Mouse (Mus musculus) kidney, postnatal 14 days (tissue): Measurements from ENCODE around the gene Tgfa.
A peak's percentile ranks its signal among the peaks of the same experiment; 100 is the strongest.

ENCODE experiments used
- DNase-seq: peaks from one replicate; pipeline ENCODE4 v3.0.0; 2022; ENCODE audit warnings: mixed read lengths

Gene Tgfa

DNA sequence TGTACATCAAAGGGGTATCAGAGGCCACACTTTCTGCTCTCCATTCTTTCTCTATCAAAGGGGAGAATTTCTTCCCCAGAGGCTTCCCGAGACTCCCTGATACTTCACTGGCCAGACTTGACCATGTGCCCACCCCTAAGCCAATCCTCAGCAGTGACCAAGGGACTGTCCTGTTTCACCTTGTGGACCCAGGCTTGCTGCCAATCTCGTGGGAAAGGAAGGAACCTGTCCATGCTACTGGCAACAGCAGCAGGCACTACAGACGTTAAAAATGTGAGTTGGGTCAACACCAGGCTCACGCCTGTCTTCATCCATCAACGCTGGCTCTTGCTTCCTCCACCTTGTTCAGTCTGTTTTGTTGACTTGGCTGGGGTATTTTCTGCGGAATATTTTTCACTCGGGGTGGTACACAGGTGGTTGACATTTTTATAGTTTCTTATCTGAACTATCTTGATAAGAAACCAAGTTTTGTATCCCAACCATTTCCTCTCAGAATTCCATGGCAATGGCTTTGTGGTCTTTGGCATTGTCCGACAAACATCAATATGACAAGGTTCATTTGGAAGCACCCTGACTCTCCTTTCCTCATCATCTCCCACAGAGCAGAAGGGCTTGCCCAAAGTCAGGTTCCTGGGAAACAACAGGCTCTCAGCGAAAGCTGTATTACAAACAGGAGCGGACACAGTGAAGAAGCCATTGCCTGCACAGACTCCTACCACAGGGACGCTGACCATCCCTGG lies 6.1 kb upstream of the Tgfa start:
- DNase-seq, result no peak

DNA sequence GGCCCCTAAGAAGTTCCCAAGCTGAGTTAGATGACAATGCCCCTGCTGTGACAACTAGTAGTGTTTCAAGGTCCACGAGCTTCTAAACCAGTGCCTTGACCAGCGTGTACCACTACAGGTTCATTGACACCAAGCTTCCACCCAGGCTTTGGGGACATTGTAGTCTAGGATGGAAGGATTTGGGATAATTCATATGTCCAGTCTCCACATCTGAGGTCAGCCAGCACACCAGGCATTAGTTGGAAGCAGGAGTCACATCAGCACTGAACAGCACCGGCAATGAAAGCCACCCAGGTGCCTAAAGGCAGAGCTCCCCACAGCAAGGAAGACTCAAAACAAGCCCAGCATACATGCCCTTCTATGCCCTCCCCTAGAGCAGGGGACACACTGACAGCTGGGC lies 4.4 kb upstream of the Tgfa start:
- DNase-seq, result no peak

DNA sequence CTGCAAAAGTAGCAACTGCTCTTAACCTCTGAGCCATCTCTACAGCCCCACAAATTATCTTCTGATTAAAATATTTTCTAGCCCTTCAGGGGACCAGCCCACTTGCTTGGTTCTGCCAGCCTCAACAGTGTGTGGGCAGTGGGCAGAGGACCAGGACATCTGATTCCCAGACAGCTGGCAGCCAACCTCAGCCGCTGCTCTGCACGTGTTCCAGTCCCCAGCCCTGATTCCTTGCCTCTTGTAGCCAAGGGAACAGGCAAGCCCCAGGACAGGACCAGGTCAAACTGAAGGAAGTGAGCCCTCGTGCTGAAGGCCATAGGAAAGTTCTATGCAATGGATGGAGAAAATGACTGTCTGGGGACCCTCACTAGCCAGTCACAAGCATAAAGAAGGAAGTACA lies 2.0 kb upstream of the Tgfa start:
- DNase-seq, result no peak

- peak; percentile 35 for DNase-seq
These were observed 1.1 kb upstream of the Tgfa start for GRCm38 (mm10) chr6:86193879-86194278.

GRCm38 (mm10) chr6:86196034-86196433 lies 1.0 kb downstream of the Tgfa start:
- no peak for DNase-seq

DNA sequence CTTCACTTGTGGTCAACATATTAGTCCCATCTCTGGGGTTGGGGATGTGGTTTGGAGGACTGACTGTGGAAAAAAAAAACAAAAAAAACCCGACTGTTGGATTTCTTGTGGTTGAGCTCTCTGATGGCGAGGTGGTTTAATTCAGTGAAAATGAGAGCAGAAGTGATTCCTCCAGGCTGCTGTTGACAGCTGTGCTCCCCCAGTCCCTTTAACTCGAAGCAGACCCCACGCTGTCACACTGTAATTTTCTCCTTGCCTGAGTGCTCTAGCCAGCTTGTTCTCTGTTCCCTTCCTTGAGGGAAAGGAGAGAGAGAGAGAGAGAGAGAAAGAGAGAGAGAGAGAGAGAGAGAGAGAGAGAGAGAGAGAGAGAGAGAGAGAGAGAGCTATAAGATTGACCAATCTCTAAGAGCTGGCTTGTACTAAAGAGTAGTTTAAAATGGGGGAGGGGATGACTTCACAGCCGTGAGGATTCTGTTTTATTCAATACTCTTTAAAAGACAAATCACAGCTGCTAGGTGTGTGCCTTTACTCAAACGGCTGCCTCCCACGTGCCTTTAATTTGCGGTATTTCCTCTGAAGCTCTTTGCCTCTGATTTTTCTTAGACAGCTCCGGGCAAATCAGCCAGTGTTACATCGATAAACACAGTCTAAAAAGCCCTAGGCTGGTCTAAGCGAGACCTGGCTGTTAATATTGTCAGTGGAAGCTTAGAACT lies 2.3 kb downstream of the Tgfa start:
- no peak for DNase-seq

GRCm38 (mm10) chr6:86200934-86201333 lies 5.9 kb downstream of the Tgfa start:
- DNase-seq, result no peak

DNA sequence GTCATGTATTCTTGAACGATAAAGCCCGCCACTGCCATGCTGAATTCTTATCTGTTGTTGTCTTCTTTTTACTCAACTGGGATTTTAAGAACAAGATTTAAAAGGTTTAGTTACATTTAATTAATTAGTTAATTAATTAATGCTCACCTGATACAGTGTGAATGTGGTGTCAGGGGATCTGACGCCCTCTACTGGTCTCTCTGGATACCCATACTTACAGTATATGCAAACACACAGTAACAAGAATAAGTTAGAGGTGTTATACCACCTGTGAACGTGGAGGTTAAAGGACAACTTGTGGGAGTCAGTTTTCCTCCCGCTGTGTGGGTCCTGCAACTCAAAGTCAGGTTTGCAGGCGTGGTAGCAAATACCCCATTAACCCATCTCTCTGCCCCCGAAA lies 8.1 kb downstream of the Tgfa start:
- no peak for DNase-seq

DNA sequence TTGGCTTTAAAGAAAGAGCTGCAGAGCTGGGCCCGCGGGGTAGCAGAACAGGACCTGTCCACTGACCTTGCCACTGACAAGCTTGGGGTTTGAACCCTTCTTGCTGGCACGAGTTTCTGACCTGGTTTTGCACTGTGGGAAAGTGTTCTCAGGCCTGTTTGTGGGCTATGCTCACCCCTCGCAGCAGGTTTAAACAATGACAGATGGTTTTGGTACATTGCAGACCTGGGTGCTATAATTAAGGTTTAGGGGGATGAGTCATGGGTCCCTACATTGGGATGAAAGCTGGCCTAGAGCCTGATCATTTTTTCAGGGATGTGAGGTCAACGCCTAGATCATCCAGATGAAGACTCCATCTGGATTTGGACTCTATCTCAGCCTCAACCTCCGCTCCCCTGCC lies 11.0 kb downstream of the Tgfa start:
- no peak for DNase-seq

DNA sequence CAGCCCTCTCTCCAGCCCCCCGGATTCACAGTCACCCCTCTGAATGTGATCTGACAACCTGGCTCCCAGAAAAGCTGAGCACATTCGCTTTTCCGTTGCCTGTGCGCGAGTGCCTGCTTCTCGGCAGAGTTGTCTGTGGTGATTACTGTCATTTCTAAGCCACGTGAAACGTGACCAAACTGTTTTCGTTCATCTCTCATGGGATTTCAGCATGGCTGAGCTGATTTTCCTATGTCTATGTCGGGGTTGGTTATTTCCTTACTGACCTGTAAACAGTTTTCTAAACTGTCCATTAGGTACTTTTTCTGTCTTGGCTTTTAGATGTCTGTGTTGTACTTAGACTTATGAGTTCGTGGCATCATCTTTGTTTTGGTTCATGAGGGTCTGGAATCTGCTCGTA lies 12.0 kb downstream of the Tgfa start:
- DNase-seq, result no peak

GRCm38 (mm10) chr6:86209133-86210016 lies 14.4 kb downstream of the Tgfa start:
- no peak for DNase-seq

DNA sequence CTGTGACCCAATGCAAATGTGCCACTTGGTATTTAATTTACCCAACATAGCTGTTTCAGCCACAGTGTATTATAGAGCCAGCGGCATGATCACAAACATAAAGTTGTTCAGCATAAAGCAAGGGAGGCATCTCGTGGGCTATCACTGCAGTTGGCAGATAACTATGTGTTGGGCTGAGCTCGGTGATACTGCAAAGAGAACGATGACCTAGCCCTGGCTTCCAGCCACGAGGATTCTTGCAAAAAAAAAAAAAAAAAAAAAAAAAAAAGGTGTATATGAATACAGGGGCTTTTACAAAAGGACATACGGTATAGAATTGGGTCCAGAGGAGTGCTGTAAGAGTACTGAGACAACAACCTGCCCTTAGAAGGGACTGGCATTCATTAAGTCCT lies 15.0 kb downstream of the Tgfa start:
- DNase-seq, result no peak

GRCm38 (mm10) chr6:86210619-86211018 lies 15.6 kb downstream of the Tgfa start:
- DNase-seq, result no peak

- no peak for DNase-seq
These were observed 16.2 kb downstream of the Tgfa start for GRCm38 (mm10) chr6:86211081-86211763.

DNA sequence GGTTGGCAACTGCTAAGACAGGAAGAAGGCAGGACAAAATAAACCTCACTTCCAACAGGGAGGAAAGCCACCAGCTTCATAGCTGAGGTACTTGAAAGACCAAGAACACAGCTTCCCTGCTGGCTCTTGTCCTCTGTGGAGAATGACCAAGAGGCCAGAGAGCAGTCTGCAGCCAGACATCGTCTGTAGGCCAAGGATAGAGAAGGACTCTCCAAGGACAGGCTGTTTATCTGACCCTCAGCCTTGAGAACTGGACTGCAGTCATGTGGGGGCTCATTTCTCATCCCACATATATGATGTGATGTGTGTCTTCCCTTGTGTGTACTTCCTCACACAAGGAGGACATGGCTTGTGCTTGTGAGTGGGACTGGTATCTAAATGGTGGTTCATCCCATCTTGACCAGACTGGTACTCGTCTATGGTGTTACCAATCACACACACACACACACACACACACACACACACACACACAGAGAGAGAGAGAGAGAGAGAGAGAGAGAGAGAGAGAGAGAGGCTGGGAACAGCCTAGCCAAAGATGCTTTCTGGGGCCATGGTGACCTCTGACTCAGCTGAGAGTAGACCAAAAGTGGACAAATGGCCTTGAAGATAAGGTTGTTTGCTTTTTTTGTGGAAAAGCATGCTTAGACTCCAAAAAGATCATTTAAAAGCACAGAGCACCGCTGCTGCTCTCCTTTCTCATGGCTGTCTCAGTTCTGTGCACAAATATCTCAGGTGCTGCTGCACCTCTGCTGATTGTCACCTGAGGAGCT lies 18.0 kb downstream of the Tgfa start:
- no peak for DNase-seq

DNA sequence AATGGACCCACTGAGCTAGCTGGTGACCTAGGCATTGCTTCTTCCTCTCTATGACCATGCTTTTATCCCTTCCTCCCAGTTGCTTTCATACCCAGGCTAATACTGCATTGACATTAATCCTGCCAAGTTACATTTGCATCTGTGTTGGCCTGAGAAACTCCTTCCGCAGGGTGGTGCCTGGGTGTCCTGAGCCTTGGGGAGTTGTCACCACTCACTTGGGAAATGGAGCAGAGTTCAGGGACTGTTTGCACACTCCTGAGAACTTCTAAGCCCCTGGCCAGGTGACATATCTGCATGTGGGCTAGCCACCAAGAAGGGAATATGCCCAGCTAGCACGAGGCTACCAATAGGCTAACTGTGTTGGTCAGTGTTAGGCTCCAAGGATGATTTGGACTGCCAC lies 23.0 kb downstream of the Tgfa start:
- no peak for DNase-seq

DNA sequence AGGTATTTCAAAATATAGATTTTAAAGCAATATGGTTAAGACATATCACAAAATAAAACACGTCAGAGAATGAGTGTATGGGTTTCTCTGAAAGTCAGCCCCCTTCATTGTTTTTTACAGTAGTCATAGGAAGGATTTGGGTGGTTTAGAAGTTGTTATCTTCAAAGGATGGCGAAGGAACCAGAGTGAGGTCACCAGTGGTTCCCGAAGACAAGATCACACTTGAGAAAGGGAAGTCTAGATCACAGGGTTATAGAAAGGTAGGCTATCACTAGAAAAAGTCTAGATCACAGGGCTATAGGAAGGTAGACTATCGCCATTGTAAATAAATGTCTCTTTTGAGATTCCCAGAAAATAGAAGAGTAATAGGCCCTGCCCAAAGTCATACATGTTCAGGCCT lies 23.7 kb downstream of the Tgfa start:
- DNase-seq, result no peak

- DNase-seq, result peak; percentile 11
These were observed 24.5 kb downstream of the Tgfa start for GRCm38 (mm10) chr6:86219494-86219893.

GRCm38 (mm10) chr6:86220171-86220570 lies 25.1 kb downstream of the Tgfa start:
- DNase-seq, result no peak

DNA sequence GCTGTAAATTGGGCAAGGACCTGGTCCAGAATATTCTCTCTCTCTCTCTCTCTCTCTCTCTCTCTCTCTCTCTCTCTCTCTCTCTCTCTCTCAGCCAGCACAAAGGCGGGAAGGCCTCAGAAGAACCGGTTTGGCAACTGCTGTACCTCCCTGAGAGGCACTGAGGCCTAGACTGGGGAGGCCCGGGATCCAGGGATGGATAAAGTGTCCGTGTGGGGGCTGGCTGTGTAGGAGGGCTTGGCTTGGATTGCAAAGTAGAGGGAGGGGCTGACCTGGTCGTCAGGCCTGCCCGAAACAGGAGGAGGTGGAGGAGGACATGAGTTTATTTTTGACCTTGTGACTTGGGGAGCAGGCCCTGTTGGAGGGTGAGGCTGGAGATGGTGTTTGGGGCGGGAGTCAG lies 27.4 kb downstream of the Tgfa start:
- DNase-seq, result peak; percentile 12

DNA sequence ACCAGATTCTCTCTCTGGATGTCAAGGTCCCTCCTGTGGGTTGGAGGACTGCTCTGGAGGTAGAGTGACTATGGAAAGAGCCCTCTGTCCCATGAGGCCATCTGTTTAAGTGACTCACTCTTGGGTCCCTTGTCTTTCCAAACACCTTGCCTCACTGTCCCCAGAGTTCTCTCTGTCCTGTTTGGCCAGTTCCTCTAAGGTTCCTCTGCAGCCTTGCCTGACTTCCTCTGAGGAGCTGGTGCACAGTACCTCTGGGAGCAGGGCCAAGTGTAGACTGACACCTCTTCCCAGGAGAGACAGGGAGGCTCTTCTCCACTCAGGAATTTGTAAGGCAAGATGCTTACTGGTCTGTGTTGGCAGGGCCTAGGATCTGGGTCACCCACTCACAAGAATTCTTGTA lies 30.6 kb downstream of the Tgfa start:
- DNase-seq, result no peak

DNA sequence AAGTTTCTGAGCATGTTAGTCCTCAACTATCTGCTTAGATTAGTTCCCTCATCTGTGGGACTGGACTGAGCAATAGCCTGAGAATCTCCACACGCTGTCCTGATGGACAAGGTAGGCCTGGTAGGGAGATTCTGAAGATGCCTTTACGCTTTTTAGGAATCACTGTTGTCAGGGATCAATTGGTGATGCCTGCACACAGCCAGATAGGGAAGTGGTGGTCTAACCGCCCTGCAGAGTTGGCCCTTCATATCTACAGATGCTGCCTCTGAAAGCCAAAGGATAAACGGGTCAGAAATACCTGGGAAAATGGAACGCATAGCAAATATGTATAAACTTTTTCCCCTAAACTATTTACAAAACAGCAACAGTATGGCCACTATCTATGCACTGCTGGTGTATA lies 37.3 kb downstream of the Tgfa start:
- DNase-seq, result no peak
